ENCODE assay signal across 15 mouse cellular contexts in the genomic region with DNA sequence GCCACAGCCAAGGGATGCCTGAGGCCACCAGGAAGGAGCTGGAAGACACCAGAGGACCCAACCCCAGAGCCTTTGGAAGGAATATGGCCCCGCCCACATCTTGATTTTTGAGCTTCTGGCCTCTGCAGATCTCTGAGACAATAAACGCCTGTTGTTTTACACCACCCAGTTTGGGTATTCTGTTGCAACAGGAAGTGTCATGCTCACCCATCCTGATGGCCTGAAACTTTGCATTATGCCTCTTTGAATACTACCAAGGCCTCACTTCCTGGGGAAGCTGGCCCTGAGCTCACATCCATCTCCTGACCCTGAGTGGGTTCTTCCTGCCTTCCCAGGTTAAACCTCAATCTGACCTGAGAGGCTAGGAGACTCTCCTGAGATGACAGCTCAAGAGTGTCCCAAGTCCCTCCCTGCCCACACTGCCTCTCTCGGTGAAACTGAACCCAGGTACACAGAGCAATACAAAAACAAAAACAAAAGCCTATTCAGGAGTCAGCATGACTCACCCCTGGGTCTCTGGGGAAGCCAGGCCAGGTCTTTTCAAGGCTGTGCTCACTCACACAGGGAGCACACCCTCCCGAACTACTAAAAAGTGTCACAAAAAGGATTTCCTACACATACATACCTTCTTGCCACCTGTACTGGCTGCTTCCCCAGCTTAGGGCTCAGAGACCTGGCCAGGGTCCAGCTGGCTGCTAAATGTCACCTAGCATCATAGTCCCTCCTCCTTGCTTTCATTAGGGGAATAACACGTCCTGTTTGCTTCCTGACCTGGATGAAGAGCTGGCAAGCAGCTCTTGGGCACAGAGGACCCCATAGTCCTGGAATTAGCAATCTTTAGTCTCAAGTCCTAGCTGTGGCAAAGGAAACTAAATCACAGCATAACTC. TPM values are rescaled to one million over a fixed set of nuclear protein-coding genes. Genes with fewer than 3 reads are reported as not detected.
DNase-seq lines count a peak whose midpoint lies in the region; ATAC-seq and TF ChIP-seq lines count a peak whose summit lies in the region.
"Had no signal": no experiment of that assay in that cellular context is flagged by ENCODE, and none has a peak within 500 bp of the region (broad histone marks: within the 10 kb centered on the region; RNA-seq: fewer than 3 reads in every experiment).

No protein-coding gene starts in this region.

- no peak for ATAC-seq in kidney, postnatal 0 days (replicated peaks; ENCODE audit: low FRiP score, low read depth)
- ATAC-seq in stomach, postnatal 0 days (ENCODE audit: low FRiP score, low TSS enrichment): peak; percentile 25
- ATAC-seq in forebrain, postnatal 0 days: no peak

- no peaks in the 10 kb centered on the region for H3K9me3 ChIP-seq in kidney, postnatal 0 days (replicated peaks; ENCODE audit: low read length)
- no peaks in the 10 kb centered on the region for H3K9me3 ChIP-seq in stomach, postnatal 0 days (ENCODE audit: control insufficient read depth, low read length)
- no peaks in the 10 kb centered on the region for H3K9me3 ChIP-seq in forebrain, postnatal 0 days (ENCODE audit: low read length)
- H3K9me3 ChIP-seq: embryonic facial prominence, embryonic 13.5 days had no signal

- no peak overlapping the region for H3K4me3 ChIP-seq in spleen, adult 2 months (ENCODE audit: extremely low read depth, insufficient read depth, insufficient read length)
- H3K4me3 ChIP-seq in kidney, postnatal 0 days (replicated peaks; ENCODE audit: low read depth, low read length): no peak overlapping the region
- H3K4me3 ChIP-seq in stomach, postnatal 0 days (ENCODE audit: low read depth, low read length): no peak overlapping the region
- no peak overlapping the region for H3K4me3 ChIP-seq in forebrain, postnatal 0 days (ENCODE audit: low read depth, low read length)
- H3K4me3 ChIP-seq: embryonic facial prominence, embryonic 13.5 days; gastrocnemius, adult 2 months had no signal

- peaks cover 7% of the 10 kb centered on the region; the same call in 1 of the 2 replicates for H3K4me1 ChIP-seq in spleen, adult 2 months (ENCODE audit: control insufficient read depth, insufficient read depth, insufficient read length)
- H3K4me1 ChIP-seq in kidney, postnatal 0 days (replicated peaks; ENCODE audit: insufficient read depth, low read length): no peaks in the 10 kb centered on the region
- H3K4me1 ChIP-seq in stomach, postnatal 0 days (replicated peaks; ENCODE audit: control insufficient read depth, insufficient read depth): no peaks in the 10 kb centered on the region
- H3K4me1 ChIP-seq in forebrain, postnatal 0 days (ENCODE audit: insufficient read depth): no peaks in the 10 kb centered on the region

- no peaks in the 10 kb centered on the region for H3K27me3 ChIP-seq in spleen, adult 2 months (ENCODE audit: control insufficient read depth, insufficient read depth, low read length)
- no peaks in the 10 kb centered on the region for H3K27me3 ChIP-seq in kidney, postnatal 0 days (ENCODE audit: insufficient read depth, low read length)
- no peaks in the 10 kb centered on the region for H3K27me3 ChIP-seq in stomach, postnatal 0 days (ENCODE audit: control insufficient read depth, insufficient read depth, low read length)
- no peaks in the 10 kb centered on the region for H3K27me3 ChIP-seq in forebrain, postnatal 0 days (ENCODE audit: insufficient read depth, low read length)
- H3K27me3 ChIP-seq: embryonic facial prominence, embryonic 13.5 days had no signal

- H3K36me3 ChIP-seq in spleen, adult 2 months (ENCODE audit: control insufficient read depth, insufficient read depth, low read length): no peaks in the 10 kb centered on the region; the same call in 1 of the 2 replicates
- no peaks in the 10 kb centered on the region for H3K36me3 ChIP-seq in kidney, postnatal 0 days (ENCODE audit: insufficient read depth, low read length)
- H3K36me3 ChIP-seq in stomach, postnatal 0 days (ENCODE audit: control insufficient read depth, insufficient read depth, low read length): no peaks in the 10 kb centered on the region
- H3K36me3 ChIP-seq in forebrain, postnatal 0 days (ENCODE audit: insufficient read depth): no peaks in the 10 kb centered on the region
- H3K36me3 ChIP-seq: embryonic facial prominence, embryonic 13.5 days had no signal

- 60% methylated on average over 5 of the region's 5 CpGs for WGBS in spleen, adult 2 months
- 33% methylated on average over 5 of the region's 5 CpGs for WGBS in kidney, postnatal 0 days
- WGBS in stomach, postnatal 0 days: 36% methylated on average over 5 of the region's 5 CpGs
- 42% methylated on average over 5 of the region's 5 CpGs for WGBS in forebrain, postnatal 0 days

- no peak overlapping the region for H3K4me2 ChIP-seq in kidney, postnatal 0 days (ENCODE audit: low read length)
- H3K4me2 ChIP-seq in stomach, postnatal 0 days (replicated peaks; ENCODE audit: low read depth): no peak overlapping the region
- H3K4me2 ChIP-seq in forebrain, postnatal 0 days (ENCODE audit: low read depth): no peak overlapping the region
- H3K4me2 ChIP-seq: embryonic facial prominence, embryonic 13.5 days had no signal

- peak; percentile 62 to 78 for DNase-seq in cerebellum, postnatal 14 days
- DNase-seq in cerebellum, adult 8-10 months: no peak
- no peak for DNase-seq in spleen, adult 2 months (ENCODE audit: low read depth in 1 of 2, low spot score in 2 of 2)
- DNase-seq in spleen, postnatal 14 days (ENCODE audit: low spot score in 2 of 2): no peak
- DNase-seq in kidney, postnatal 0 days (ENCODE audit: low spot score): peak; percentile 10
- DNase-seq in stomach, postnatal 0 days (ENCODE audit: low spot score): peak; percentile 30
- DNase-seq in T-cell, adult 2 months (ENCODE audit: low spot score): no peak
- DNase-seq in forebrain, postnatal 0 days: no peak
- DNase-seq: gastrocnemius, adult 2 months; right cerebral cortex, postnatal 4 days; thymus, postnatal 25 days had no signal

- TF ChIP-seq POLR2A in spleen, adult 2 months (IDR thresholded peaks at IDR 0.05; ENCODE audit: low read depth, low read length): no peak

- TF ChIP-seq CTCF in spleen, adult 2 months (IDR thresholded peaks at IDR 0.05; ENCODE audit: extremely low read depth, insufficient read depth, insufficient read length, insufficient replicate concordance): no peak
- TF ChIP-seq CTCF in kidney, postnatal 0 days (IDR thresholded peaks at IDR 0.05; ENCODE audit: low read depth): no peak
- TF ChIP-seq CTCF in stomach, postnatal 0 days (IDR thresholded peaks at IDR 0.05; ENCODE audit: low read depth): no peak; the same call in 1 of the 2 replicates
- no peak for TF ChIP-seq CTCF in forebrain, postnatal 0 days (IDR thresholded peaks at IDR 0.05; ENCODE audit: low read depth)

- no peak for TF ChIP-seq EP300 in stomach, postnatal 0 days (optimal IDR thresholded peaks at IDR 0.05)

- H3K27ac ChIP-seq in spleen, adult 2 months (ENCODE audit: insufficient read depth, low read length): peak overlapping the region; percentile 42
- peak overlapping the region; percentile 47; the same call in 1 of the 2 replicates for H3K27ac ChIP-seq in kidney, postnatal 0 days
- no peak overlapping the region for H3K27ac ChIP-seq in stomach, postnatal 0 days (replicated peaks)
- H3K27ac ChIP-seq in forebrain, postnatal 0 days (ENCODE audit: low read depth, low read length): no peak overlapping the region
- H3K27ac ChIP-seq: embryonic facial prominence, embryonic 13.5 days; gastrocnemius, adult 2 months had no signal

- no peak overlapping the region for H3K9ac ChIP-seq in kidney, postnatal 0 days (ENCODE audit: low read depth, low read length)
- no peak overlapping the region for H3K9ac ChIP-seq in stomach, postnatal 0 days (ENCODE audit: low read length)
- H3K9ac ChIP-seq in forebrain, postnatal 0 days: no peak overlapping the region
- H3K9ac ChIP-seq: embryonic facial prominence, embryonic 13.5 days had no signal

RNA-seq across cellular contexts. Expression of a gene that starts 8.6 kb away (rescaled TPM):
- polyA plus RNA-seq in spleen, adult 2 months (2012; rRNA removed): 12.5 and 15.0 TPM in 2 replicates
- polyA plus RNA-seq in kidney, postnatal 0 days (2015; fragmentation: Nextera tagmentation; extraction: Ambion mirVana): 0.11 and 0.14 TPM in 2 replicates
- 0.13 and 0.18 TPM in 2 replicates for polyA plus RNA-seq in stomach, postnatal 0 days (2015; fragmentation: Nextera tagmentation; extraction: Ambion mirVana)
- 0.14 and 0.54 TPM in 2 replicates for total RNA-seq in forebrain, postnatal 0 days (2014; rRNA removed)
- not detected in 2 replicates for polyA plus RNA-seq in forebrain, postnatal 0 days (2015; fragmentation: Nextera tagmentation; extraction: Ambion mirVana)
- total RNA-seq: gastrocnemius, adult 2 months had no signal

RNA-seq across cellular contexts. Expression of a gene that starts 17.5 kb away (rescaled TPM):
- 0.11 and 0.19 TPM in 2 replicates for polyA plus RNA-seq in spleen, adult 2 months (2012; rRNA removed)
- polyA plus RNA-seq in kidney, postnatal 0 days (2015; fragmentation: Nextera tagmentation; extraction: Ambion mirVana): 0.05 TPM in 1 of 2 replicates, not detected in the other
- polyA plus RNA-seq in stomach, postnatal 0 days (2015; fragmentation: Nextera tagmentation; extraction: Ambion mirVana): 0.39 TPM in 2 replicates
- total RNA-seq in forebrain, postnatal 0 days (2014; rRNA removed): not detected in 2 replicates
- not detected in 2 replicates for polyA plus RNA-seq in forebrain, postnatal 0 days (2015; fragmentation: Nextera tagmentation; extraction: Ambion mirVana)
- total RNA-seq: gastrocnemius, adult 2 months had no signal
- polyA plus RNA-seq: embryonic facial prominence, embryonic 13.5 days; heart, postnatal 0 days; neural tube, embryonic 11.5 days had no signal

RNA-seq across cellular contexts. Expression of a gene that starts 51.2 kb away (rescaled TPM):
- not detected in 2 replicates for polyA plus RNA-seq in spleen, adult 2 months (2012; rRNA removed)
- polyA plus RNA-seq in kidney, postnatal 0 days (2015; fragmentation: Nextera tagmentation; extraction: Ambion mirVana): 0.62 TPM in 1 of 2 replicates, not detected in the other
- polyA plus RNA-seq in stomach, postnatal 0 days (2015; fragmentation: Nextera tagmentation; extraction: Ambion mirVana): 9,478 and 9,587 TPM in 2 replicates
- total RNA-seq in forebrain, postnatal 0 days (2014; rRNA removed): not detected in 2 replicates
- polyA plus RNA-seq in forebrain, postnatal 0 days (2015; fragmentation: Nextera tagmentation; extraction: Ambion mirVana): not detected in 2 replicates
- total RNA-seq: gastrocnemius, adult 2 months; layer of hippocampus, postnatal 14 days had no signal
- polyA plus RNA-seq: embryonic facial prominence, embryonic 13.5 days; heart, postnatal 0 days; neural tube, embryonic 11.5 days had no signal

Comparison
In these comparisons a context has a peak if more than half of its experiments do, and no peak if none do; other contexts are left out.
1. DNase-seq: peak in cerebellum, postnatal 14 days (2 of 2), kidney, postnatal 0 days (single experiment) and stomach, postnatal 0 days (single experiment); none in cerebellum, adult 8-10 months (single experiment), spleen, adult 2 months (0 of 2), spleen, postnatal 14 days (0 of 2), T-cell, adult 2 months (single experiment) and forebrain, postnatal 0 days (single experiment).
2. H3K27ac ChIP-seq: peak in spleen, adult 2 months (single experiment) and kidney, postnatal 0 days (single experiment); none in stomach, postnatal 0 days (single experiment) and forebrain, postnatal 0 days (single experiment).
3. RNA of a gene that starts 8.6 kb away (polyA plus RNA-seq): 12.5 to 15.0 TPM in spleen, adult 2 months; 0.11 to 0.14 TPM in kidney, postnatal 0 days, 0.13 to 0.18 TPM in stomach, postnatal 0 days and not detected in forebrain, postnatal 0 days; every median in the first group is over 10 times any median in the second.
4. RNA of a gene that starts 51.2 kb away (polyA plus RNA-seq): 9,478 to 9,587 TPM in stomach, postnatal 0 days; 0.62 TPM in kidney, postnatal 0 days, not detected in spleen, adult 2 months and not detected in forebrain, postnatal 0 days; every median in the first group is over 1,000 times any median in the second.